Mouse (Mus musculus) adrenal gland, postnatal 14 days (tissue): ENCODE results near the gene Apol11b. TPM values are rescaled to one million over a fixed set of nuclear protein-coding genes. Genes with fewer than 3 reads are reported as not detected.
"Not testable (repeated sequence)": the region's sequence is repeated elsewhere in the genome, so short reads cannot be mapped to it uniquely, and the experiment has no call there.

Source experiments
- DNase-seq: peaks from one replicate; pipeline ENCODE4 v3.0.0; 2021; ENCODE audit warnings: mixed read lengths
- long read RNA-seq, 2 experiments: library from polyadenylated mRNA; stranded (forward); transcript quantifications; one replicate each; pipeline ENCODE4 v2.0.0; 2021
- total RNA-seq: library from RNA; stranded (reverse); gene quantifications from 2 replicates; pipeline ENCODE4 v1.2.3, GENCODE M21; 2021

The Apol11b gene
- 1.5 and 1.6 TPM in 2 replicates for total RNA-seq
- long read RNA-seq, experiment 1, partial matches to known transcripts, result 0 of 3 reads
- long read RNA-seq, experiment 1, other reads (novel, unspliced or antisense), result 2 of 3 reads
- long read RNA-seq, experiment 2, partial matches to known transcripts, result 0 of 3 reads
- long read RNA-seq, experiment 2, other reads (novel, unspliced or antisense), result 1 of 3 reads

DNA sequence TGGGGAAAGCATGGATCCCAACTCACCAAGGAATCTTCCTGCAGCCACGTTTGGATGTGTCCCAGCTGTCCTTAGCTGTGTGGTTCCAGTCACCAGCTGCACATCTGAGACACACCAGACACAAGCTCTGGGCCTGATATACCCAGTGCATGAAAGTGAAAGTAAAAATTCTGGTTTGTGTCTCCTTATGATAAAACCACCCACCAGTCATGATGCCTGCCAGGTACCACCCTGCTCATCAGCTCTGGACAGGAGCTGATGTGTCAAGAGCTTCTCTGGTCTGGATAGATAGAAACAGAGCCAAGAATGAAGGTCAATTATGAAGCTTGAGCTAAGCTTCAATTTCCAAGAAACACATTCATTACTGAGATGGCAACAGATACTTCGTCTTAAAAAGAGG is at the start of gene Apol11b:
TSS of gene Apol11b (minus strand) at position 111 of the 400 bp plus-strand sequence.
- not testable (repeated sequence) for DNase-seq

DNA sequence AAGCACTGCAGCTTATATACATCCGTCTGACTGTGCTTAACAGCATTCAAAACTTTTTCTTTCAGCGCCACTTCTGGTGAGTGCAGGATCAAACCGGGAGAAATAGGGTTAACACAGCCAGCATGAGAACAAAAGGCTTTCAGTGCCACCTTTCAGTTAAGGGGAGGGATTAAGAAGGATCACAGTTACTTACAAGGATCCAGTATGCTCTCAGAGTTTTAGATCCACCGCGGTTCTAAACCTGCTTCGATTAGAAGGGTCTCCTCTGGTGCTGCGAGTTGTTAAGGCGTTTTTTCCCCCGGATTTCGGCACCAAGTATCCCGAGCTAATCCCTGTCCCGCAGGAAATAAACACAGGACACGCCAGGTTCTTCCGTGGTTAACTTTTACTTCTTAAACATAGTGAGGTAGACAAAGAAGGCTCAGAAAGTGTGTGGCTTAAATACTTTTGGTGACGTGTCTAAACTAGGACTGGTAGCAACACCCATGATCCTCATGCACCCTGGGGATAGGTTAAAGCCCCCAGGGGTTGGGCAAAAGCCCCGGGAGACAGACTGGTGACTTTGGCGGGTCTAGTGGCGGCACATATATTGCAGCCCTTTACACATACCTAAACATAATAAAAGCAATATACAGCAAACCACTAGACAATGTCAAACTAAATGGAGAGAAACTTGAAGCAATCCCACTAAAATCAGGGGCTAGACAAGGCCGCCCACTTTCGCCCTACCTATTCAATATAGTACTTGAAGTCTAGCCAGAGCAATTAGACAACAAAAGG is 48.6 kb upstream of the Apol11b start:
- not testable (repeated sequence) for DNase-seq

DNA sequence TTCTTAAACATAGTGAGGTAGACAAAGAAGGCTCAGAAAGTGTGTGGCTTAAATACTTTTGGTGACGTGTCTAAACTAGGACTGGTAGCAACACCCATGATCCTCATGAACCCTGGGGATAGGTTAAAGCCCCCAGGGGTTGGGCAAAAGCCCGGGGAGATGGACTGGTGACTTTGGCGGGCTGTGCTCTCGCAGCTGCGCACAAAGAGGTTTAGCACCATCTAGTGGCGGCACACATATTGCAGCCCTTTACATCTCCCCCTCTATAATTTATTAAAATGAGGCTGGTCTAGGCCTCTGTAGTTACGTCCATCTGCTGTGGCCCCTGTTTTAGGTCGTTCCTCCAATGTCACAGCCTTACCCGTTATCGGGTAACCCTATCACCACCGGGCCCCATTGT is 40.9 kb upstream of the Apol11b start:
- DNase-seq, result peak; percentile 55

DNA sequence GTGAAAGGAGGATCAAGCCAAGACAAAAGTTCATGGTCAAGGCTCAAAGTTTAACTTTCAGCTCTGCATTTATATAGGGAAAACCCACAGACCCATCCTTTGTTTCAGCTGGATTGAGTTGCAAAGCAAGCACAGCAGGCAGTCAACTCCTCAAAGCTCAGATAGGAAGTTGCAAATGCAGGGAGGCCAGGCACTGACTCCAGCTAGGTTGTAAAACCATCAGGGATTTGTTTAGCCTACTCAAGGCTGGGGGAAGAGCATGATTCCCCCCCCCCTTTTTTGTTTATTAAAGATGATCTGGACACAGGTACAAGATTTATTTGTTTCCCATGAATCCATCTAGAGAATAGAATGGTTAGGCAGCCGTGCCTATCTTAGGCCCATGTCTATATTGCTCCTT is 31.0 kb upstream of the Apol11b start:
- not testable (repeated sequence) for DNase-seq

DNA sequence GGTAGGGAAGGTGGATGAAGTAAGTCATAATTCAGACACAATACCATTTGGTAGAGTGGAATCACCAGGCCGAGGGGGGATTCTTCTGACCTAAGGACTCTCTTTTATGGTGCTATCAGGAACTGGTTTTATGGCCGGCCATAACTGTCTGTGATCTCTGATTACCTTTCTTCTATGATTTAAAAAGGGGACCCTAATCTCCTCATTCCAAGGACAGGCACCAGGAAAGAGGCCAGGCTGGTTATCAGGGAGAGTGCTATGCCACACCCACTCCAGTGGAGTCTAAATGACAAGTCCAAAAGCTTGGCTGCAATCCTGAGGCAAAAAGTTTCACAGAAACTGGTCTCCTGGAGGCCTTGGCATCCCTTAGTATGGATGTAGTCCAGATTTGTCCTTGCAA is 18.8 kb upstream of the Apol11b start:
- DNase-seq, result not testable (repeated sequence)

DNA sequence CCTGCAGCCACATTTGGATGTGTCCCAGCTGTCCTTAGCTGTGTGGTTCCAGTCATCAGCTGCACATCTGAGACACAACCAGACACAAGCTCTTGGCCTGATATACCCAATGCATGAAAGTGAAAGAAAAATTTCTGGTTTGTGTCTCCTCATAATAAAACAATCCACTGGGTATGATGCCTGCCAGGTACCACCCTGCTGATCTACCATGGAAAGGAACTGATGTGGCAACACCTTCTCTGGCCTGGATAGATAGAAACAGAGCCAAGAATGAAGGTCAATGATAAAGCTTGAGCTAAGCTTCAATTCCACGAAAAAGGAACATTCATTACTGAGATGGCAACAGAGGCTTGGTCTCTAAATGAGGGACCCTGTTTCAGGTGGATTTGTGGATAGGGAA is 16.7 kb upstream of the Apol11b start:
- DNase-seq, result not testable (repeated sequence)

DNA sequence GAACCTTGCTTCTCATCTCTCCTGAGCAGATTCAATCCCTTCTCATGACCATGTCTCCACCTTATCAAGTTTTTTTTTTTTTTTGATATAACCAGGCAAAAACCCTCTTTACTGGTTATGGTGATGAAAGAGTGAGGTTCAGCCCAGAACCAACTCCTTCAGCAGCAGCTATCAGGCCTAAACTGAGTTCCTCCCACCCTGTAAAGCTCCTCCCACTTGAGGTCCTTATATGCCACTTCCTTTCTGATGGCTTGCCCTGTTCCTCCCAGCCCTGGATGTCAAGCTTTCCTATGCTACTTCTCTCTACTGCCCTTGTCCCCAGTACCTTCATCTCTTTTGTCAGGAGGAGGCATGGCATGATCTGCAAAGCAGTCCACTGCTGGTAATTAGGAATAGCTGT is 8.1 kb upstream of the Apol11b start:
- DNase-seq, result not testable (repeated sequence)

DNA sequence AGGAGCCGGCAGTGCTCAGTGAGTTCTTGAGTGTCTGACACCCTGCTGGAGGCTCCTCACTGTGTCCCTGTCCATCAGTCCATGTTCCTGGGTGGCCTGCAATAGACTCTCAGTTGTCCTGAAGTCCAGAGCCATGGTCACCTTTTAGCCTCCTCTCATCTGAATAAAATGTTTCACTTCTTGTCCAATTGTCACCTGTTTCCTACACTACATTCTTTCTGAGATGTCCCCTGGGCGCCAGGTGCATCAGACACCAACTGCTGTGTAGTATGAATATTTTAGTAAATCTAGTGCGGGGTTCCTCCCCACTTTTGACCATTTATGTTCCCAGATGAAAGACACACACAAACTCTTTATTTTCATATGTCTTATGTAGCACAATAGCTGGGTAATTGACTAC is 13.3 kb downstream of the Apol11b start:
- DNase-seq, result not testable (repeated sequence)

DNA sequence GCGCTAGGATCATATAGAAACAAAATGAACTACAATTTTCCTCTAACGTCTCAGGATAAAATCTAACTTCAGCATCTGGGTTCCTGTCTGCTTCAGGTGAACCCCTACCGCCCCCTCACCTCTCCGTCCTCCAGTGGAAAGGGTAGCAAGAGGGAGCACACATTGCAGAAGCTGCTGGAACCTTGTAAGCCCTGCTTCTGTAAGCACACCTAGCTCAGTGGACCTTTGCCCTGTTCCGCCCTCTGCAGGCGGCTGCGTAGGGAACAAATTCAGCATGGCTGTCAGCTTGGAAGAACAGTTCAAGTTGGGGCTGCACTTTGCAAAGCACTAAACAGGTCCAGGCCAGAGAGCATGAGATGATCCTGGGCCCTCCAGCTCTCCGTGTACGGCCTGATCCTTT is 14.4 kb downstream of the Apol11b start:
- not testable (repeated sequence) for DNase-seq

DNA sequence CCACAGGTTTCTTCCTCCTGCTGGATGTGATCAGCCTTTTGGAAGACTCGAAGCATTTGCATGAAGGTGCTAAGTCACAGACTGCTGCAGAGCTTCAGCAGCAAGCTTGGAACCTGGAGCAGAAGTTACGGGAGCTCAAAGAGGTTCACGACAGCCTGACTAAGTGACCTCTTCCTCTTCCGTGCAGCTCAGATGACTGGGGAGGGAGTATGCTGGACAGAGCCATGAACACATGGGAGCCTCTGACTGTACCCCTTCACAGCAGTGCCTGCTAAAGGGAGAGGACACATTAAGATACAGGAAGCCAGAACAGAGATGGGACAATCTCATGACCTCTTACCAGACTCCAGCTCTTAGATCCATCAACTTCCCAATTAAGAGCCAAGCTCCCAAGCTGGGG is 16.6 kb downstream of the Apol11b start:
- DNase-seq, result not testable (repeated sequence)

DNA sequence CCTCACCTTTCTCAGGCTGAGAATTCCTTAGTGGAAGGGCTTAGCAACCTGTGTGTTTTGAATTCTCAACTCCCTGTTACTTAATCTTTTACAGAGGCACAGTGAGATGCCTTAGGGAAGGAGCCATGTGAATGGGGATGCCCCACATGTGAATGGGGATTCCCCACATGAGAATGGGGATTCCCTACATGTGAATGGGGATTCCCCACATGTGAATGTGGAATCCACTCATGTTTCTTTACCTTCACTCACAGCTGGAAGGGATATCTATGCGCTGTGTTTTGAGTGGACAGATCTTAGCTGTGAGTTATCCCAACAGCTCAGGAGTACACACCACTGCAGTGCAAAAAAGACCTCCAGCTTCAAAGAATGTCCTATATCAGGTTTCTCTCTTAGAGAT is 18.4 kb downstream of the Apol11b start:
- DNase-seq, result no peak

DNA sequence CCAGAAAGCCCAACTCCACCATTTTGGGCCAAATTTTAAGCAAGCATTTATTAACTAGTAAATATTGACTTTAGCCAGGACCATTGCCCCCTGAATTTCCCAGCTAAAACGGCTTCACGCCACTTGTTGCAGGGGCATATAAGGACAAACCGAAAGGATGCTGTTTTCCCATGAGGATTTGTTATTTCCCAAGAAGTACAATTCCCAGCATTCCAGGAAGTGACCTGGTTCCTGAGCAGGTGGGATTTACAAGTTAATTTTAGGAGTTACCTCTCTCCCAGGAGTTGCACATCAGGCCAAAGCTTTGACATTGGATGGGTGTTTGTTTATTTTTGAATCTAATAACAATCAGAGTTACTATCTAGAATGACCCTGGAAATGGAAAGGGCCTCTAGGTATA is 37.0 kb downstream of the Apol11b start:
- DNase-seq, result no peak

DNA sequence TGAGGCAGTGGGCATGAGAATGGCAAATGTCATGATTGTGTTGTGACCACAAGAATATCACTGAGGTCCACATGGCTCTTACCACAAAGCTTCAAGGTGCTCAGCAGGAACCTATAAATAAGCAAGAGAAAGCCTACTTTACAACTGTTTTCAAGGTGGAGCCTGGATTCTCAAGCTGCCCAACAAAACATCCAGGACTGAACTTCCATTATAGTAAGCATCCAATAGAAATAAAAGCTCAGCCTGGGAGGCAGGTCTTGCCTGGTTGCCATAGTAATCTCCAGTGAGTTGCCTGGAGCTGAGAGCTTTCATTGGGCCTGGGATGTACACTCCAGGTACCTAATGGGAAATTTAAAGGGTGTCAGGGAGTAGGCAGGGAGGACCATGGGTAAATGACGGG is 44.1 kb downstream of the Apol11b start, which contains the start of gene Gm36245:
TSS of gene Gm36245 (plus strand) at position 301 of the 400 bp plus-strand sequence.
- DNase-seq, result no peak

DNA sequence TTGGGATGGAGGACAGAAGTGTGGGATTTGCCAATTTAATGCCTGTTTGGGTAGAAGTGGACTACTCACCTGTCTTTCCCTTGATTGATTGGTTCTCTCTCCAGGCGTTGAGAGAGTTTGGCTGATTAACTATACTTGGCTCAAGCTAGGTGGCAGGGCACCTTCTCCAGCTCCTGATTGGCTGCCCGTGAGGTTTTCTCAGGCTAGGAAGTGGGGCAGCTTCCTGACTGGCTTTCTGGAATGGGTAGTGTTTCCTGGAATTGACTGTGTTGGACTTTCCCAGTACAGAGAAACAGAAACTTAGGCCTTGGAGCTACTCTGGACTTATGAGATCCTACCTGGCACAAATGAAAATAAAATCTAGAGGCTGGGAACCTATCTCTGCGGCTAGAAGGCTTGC is 44.7 kb downstream of the Apol11b start:
- DNase-seq, result no peak

DNA sequence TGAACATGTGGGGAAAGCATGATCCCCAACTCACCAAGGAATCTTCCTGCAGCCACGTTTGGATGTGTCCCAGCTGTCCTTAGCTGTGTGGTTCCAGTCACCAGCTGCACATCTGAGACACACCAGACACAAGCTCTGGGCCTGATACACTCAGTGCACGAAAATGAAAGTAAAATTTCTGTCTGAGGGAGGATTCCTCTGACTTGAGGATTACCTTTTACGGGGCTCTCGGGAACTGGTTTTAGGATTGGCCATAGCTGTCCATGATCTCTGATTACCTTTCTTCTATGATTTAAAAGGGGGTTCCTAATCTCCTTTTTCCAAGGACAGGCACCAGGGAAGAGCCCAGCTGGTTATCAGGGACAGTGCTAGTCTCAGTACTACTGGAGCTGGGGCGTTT is 47.1 kb downstream of the Apol11b start, which contains the start of gene Apol10b:
TSS of gene Apol10b (minus strand) at position 165 of the 400 bp plus-strand sequence.
- DNase-seq, result no peak

DNA sequence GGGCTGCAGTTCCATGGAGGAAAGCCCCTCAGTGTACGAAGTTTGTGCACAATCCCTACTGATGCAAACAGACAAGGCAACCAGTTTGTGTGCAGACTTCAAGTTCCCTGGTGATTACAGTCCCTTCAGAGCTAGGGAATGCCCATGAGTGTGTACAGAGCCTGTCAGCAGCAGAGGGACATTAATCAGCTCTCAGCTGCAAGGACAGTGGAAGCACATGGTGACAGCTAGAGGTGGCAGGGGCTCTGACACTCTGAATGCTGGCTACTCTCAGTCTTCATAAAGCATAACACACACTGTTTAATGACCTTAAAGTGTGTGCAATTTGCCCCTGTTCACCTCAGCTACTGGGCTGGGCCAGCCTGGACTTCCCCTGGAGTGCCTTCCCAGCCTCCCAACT is 49.5 kb downstream of the Apol11b start:
- peak; percentile 12 for DNase-seq

DNA sequence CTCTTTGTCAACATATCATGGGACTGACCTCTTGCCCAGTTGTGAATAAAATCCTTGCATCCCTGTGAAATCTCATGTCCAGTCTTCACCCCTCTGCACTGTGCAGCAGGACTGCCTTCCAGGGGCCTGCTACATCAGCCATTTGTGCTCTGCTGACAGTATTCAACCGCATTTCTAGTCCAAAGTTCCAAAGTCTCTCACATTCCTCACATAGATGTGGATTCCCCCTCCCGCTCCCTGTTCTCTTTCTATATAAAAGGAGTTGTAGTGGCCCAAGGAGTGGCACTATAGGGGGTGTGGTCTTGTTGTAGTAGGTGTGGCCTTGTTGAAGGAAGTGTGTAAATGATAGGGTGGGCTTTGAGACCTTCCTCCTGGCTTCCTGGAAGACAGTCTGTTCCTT is 52.2 kb downstream of the Apol11b start:
- DNase-seq, result no peak

DNA sequence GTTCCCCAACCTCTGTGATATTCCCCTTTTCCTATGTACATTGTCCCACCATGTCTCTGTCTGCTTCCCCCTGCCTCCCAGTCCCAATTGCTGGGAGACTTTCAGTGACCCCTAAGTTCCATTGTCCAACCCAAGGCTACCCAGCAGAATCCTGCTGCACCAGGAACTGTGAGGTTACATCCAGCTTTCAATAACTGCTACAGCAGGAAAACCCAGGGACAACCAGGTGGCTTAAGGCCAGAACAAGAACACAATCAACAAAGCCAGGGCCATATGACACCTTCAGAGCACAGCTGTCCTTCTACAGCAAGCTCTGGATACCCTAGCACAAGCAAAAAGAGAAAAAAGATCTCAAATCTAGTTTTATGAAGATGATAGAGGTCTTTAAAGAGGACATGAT is 54.1 kb downstream of the Apol11b start:
- DNase-seq, result peak; percentile 4

DNA sequence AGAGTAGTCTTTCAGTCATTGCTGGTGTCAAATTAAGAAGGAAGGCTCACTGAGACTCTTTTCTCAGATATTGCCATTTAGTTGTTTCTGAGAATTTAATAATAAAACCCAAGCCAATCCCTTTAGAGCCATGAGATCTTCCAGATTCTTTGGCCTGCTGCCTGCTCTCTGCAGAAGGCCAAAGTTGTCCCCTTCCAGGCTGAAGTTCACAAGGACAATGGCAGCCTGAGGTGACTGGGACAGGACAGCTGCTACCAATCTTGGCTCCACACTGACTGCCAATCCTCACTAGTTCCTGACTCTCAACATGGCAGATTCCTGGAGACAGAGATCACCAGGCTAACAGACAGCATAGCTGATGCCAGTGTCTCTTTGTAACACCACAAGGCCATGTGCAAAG is 56.1 kb downstream of the Apol11b start:
- DNase-seq, result peak; percentile 60
